Comparison of ENCODE assay signal across 9 mouse cellular contexts in genomic region chr11:98944897-98945604, GRCm38 (mm10). TPM values are rescaled to one million over a fixed set of nuclear protein-coding genes. Genes with fewer than 3 reads are reported as not detected.
DNase-seq lines count a peak whose midpoint lies in the region; ATAC-seq and TF ChIP-seq lines count a peak whose summit lies in the region.
"Had no signal": no experiment of that assay in that cellular context is flagged by ENCODE, and none has a peak within 500 bp of the region (broad histone marks: within the 10 kb centered on the region; RNA-seq: fewer than 3 reads in every experiment).

No protein-coding gene starts in this region.

- H3K4me1 ChIP-seq in liver, adult 2 months (ENCODE audit: control insufficient read depth, insufficient read depth, low read length): peaks cover 61% of the 10 kb centered on the region
- peaks cover 75% of the 10 kb centered on the region for H3K4me1 ChIP-seq in bone marrow macrophage, adult 2 months (ENCODE audit: control insufficient read depth, insufficient read depth, low read length)
- H3K4me1 ChIP-seq in intestine, embryonic 15.5 days (replicated peaks): peaks cover 82% of the 10 kb centered on the region
- H3K4me1 ChIP-seq in stomach, embryonic 15.5 days: peaks cover 88% of the 10 kb centered on the region

- H3K27me3 ChIP-seq in liver, adult 2 months (ENCODE audit: control insufficient read depth, insufficient read depth, low read length): no peaks in the 10 kb centered on the region
- H3K27me3 ChIP-seq in intestine, embryonic 15.5 days (replicated peaks): no peaks in the 10 kb centered on the region
- no peaks in the 10 kb centered on the region for H3K27me3 ChIP-seq in stomach, embryonic 15.5 days (replicated peaks)

- no peak for TF ChIP-seq CTCF in liver, adult 2 months (IDR thresholded peaks at IDR 0.05; ENCODE audit: low read depth, low read length)
- TF ChIP-seq CTCF in bone marrow macrophage, adult 2 months (IDR thresholded peaks at IDR 0.05; ENCODE audit: low read depth, low read length): no peak

- no peak overlapping the region for H3K4me3 ChIP-seq in liver, adult 2 months (ENCODE audit: insufficient read depth, low read depth, low read length)
- H3K4me3 ChIP-seq in bone marrow macrophage, adult 2 months (ENCODE audit: insufficient read depth, low read length): no peak overlapping the region
- no peak overlapping the region for H3K4me3 ChIP-seq in intestine, embryonic 15.5 days (replicated peaks)
- H3K4me3 ChIP-seq in stomach, embryonic 15.5 days (replicated peaks): no peak overlapping the region

- H3K9me3 ChIP-seq in intestine, embryonic 15.5 days: no peaks in the 10 kb centered on the region
- no peaks in the 10 kb centered on the region for H3K9me3 ChIP-seq in stomach, embryonic 15.5 days

- no peaks in the 10 kb centered on the region for H3K36me3 ChIP-seq in liver, adult 2 months (ENCODE audit: control insufficient read depth, insufficient read depth, low read length)
- no peaks in the 10 kb centered on the region; the same call in 1 of the 2 replicates for H3K36me3 ChIP-seq in intestine, embryonic 15.5 days
- no peaks in the 10 kb centered on the region for H3K36me3 ChIP-seq in stomach, embryonic 15.5 days

- intact Hi-C loops in left cerebral cortex, postnatal 10 days (cut with DNase I): no loop called here

- H3K79me2 ChIP-seq in liver, adult 2 months (ENCODE audit: control insufficient read depth, insufficient read depth, low read length): peaks cover 23% of the 10 kb centered on the region; the same call in 1 of the 2 replicates

- no peak for ATAC-seq in intestine, embryonic 15.5 days
- no peak for ATAC-seq in stomach, embryonic 15.5 days (ENCODE audit: insufficient read depth, low FRiP score, low read depth)

- no peak for TF ChIP-seq POLR2A in liver, adult 2 months (IDR thresholded peaks at IDR 0.05; ENCODE audit: extremely low read depth, insufficient read depth, low read length)
- no peak for TF ChIP-seq POLR2A in bone marrow macrophage, adult 2 months (IDR thresholded peaks at IDR 0.05; ENCODE audit: borderline replicate concordance, low read depth, low read length)

- peak; percentile 75 for DNase-seq in liver, adult 2 months (ENCODE audit: extremely low read depth, low read depth, low spot score)
- no peak for DNase-seq in liver
- no peak for DNase-seq in left cerebral cortex, postnatal 10 days (ENCODE audit: extremely low spot score in 1 of 2, low spot score in 2 of 2)
- no peak for DNase-seq in urinary bladder, postnatal 4 days (ENCODE audit: low spot score in 2 of 2)
- no peak for DNase-seq in c-Kit-positive CD71-positive TER-119-positive erythroid progenitor cells, embryonic 14.5 days (ENCODE audit: low spot score)

- peak overlapping the region; percentile 78 for H3K27ac ChIP-seq in liver, adult 2 months (replicated peaks; ENCODE audit: insufficient read depth, low read depth, low read length)
- peak overlapping the region; percentile 95 for H3K27ac ChIP-seq in bone marrow macrophage, adult 2 months (ENCODE audit: insufficient read depth, low read depth, low read length)
- no peak overlapping the region for H3K27ac ChIP-seq in intestine, embryonic 15.5 days
- H3K27ac ChIP-seq in stomach, embryonic 15.5 days: peak overlapping the region; percentile 98

- 22% methylated on average over 11 of the region's 11 CpGs for WGBS in liver, adult 2 months
- 32% methylated on average over 11 of the region's 11 CpGs for WGBS in intestine, embryonic 15.5 days
- 27% methylated on average over 11 of the region's 11 CpGs for WGBS in stomach, embryonic 15.5 days

- peak overlapping the region; percentile 78; the same call in 1 of the 2 replicates for H3K4me2 ChIP-seq in intestine, embryonic 15.5 days (replicated peaks)
- peak overlapping the region; percentile 36; the same call in 1 of the 2 replicates for H3K4me2 ChIP-seq in stomach, embryonic 15.5 days

- H3K9ac ChIP-seq in liver, adult 2 months (ENCODE audit: low read depth, low read length): 0 out of 2 replicates have a peak overlapping the region, but pooled peaks have one; percentile 2
- no peak overlapping the region for H3K9ac ChIP-seq in intestine, embryonic 15.5 days
- no peak overlapping the region for H3K9ac ChIP-seq in stomach, embryonic 15.5 days

RNA-seq across cellular contexts. Expression of gene Rara, which starts 17.4 kb away (rescaled TPM):
- total RNA-seq in liver, adult 2 months (2014; rRNA removed): 3.7 and 4.5 TPM in 2 replicates
- 14.1 and 14.6 TPM in 2 replicates for polyA plus RNA-seq in liver, adult 2 months (2012; rRNA removed)
- polyA plus RNA-seq in bone marrow macrophage, adult 2 months (2012; ENCODE audit: insufficient read depth, insufficient read length, missing spikeins): 24.0 and 25.9 TPM in 2 replicates
- polyA plus RNA-seq in intestine, embryonic 15.5 days (2015; fragmentation: Nextera tagmentation; extraction: Ambion mirVana): 30.7 and 31.5 TPM in 2 replicates
- 34.0 and 41.0 TPM in 2 replicates for polyA plus RNA-seq in stomach, embryonic 15.5 days (2015; fragmentation: Nextera tagmentation; extraction: Ambion mirVana)
- total RNA-seq in left cerebral cortex, postnatal 10 days (2021): 10 to 100 TPM; 16.6 to 16.9 TPM

RNA-seq across cellular contexts. Expression of gene Cdc6, which starts 37.5 kb away (rescaled TPM):
- total RNA-seq in liver, adult 2 months (2014; rRNA removed): 0.09 and 0.20 TPM in 2 replicates
- 0.07 TPM in 1 of 2 replicates, not detected in the other for polyA plus RNA-seq in liver, adult 2 months (2012; rRNA removed)
- 4.8 and 6.9 TPM in 2 replicates for polyA plus RNA-seq in bone marrow macrophage, adult 2 months (2012; ENCODE audit: insufficient read depth, insufficient read length, missing spikeins)
- 24.0 and 26.7 TPM in 2 replicates for polyA plus RNA-seq in intestine, embryonic 15.5 days (2015; fragmentation: Nextera tagmentation; extraction: Ambion mirVana)
- 28.8 and 30.3 TPM in 2 replicates for polyA plus RNA-seq in stomach, embryonic 15.5 days (2015; fragmentation: Nextera tagmentation; extraction: Ambion mirVana)
- total RNA-seq in left cerebral cortex, postnatal 10 days (2021): under 1 TPM; 0.32 TPM

RNA-seq across cellular contexts. Expression of gene Gjd3, which starts 37.8 kb away (rescaled TPM):
- total RNA-seq in liver, adult 2 months (2014; rRNA removed): not detected in 2 replicates
- polyA plus RNA-seq in liver, adult 2 months (2012; rRNA removed): 0.11 TPM in 1 of 2 replicates, not detected in the other
- polyA plus RNA-seq in bone marrow macrophage, adult 2 months (2012; ENCODE audit: insufficient read depth, insufficient read length, missing spikeins): not detected in 2 replicates
- 0.20 and 0.35 TPM in 2 replicates for polyA plus RNA-seq in intestine, embryonic 15.5 days (2015; fragmentation: Nextera tagmentation; extraction: Ambion mirVana)
- 0.42 and 0.43 TPM in 2 replicates for polyA plus RNA-seq in stomach, embryonic 15.5 days (2015; fragmentation: Nextera tagmentation; extraction: Ambion mirVana)
- total RNA-seq in left cerebral cortex, postnatal 10 days (2021): 1 to 10 TPM; 4.1 to 5.1 TPM
- total RNA-seq: adrenal gland, adult 2 months had no signal
